ENCODE assay signal across 8 mouse cellular contexts in the genomic region with DNA sequence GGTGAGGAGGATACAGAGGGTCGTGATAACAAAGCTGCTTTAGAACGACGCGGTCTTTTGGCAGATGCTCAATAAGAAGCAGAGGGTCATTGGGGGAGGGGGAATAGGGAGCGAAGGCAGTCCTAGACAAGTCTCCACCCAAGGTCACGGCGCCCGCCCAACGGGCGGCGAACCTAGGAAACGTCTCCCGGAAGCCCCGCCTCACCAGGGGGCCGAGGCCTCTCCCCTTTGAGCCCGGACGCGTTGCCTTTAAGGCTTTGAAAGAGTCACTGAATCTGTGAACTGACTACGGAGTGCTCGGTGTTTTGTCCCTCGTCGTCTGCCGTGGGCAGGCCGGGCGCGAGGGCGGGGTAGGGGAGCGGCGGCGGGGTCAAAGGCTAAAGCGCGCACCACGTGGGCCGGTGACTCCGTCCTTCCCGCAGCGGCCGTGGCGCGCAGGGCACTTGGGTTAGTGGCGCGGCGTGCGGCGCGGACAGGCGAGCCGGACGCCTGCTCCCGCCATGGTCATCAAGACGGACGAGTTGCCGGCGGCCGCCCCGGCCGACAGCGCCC. TPM values are rescaled to one million over a fixed set of nuclear protein-coding genes. Genes with fewer than 3 reads are reported as not detected.
DNase-seq lines count a peak whose midpoint lies in the region; ATAC-seq and TF ChIP-seq lines count a peak whose summit lies in the region.

A gene (plus strand): TSS at position 401 of the 552 bp plus-strand sequence.

- ATAC-seq in kidney, embryonic 14.5 days (ENCODE audit: low FRiP score, low TSS enrichment) = peak; percentile 94
- ATAC-seq in limb, embryonic 15.5 days (ENCODE audit: insufficient number of reproducible peaks, low FRiP score, low TSS enrichment, low read depth) = peak; percentile 90

- H3K9ac ChIP-seq in kidney, embryonic 14.5 days (ENCODE audit: low read depth, low read length) = peak within 1 kb of the TSS; percentile 90
- peak within 1 kb of the TSS; percentile 91 for H3K9ac ChIP-seq in limb, embryonic 15.5 days

- peaks cover 46% of the 10 kb centered on the region for H3K4me1 ChIP-seq in bone marrow macrophage, adult 2 months (ENCODE audit: control insufficient read depth, insufficient read depth, low read length)
- H3K4me1 ChIP-seq in embryonic fibroblast, embryonic 13.5 days (ENCODE audit: control insufficient read depth, insufficient read depth, low read length) = peaks cover 7% of the 10 kb centered on the region; the same call in 1 of the 2 replicates
- peaks cover 39% of the 10 kb centered on the region for H3K4me1 ChIP-seq in kidney, embryonic 14.5 days (ENCODE audit: control insufficient read depth, insufficient read depth, low read length)
- H3K4me1 ChIP-seq in limb, embryonic 15.5 days = peaks cover 39% of the 10 kb centered on the region

- H3K27me3 ChIP-seq in kidney, embryonic 14.5 days (ENCODE audit: control insufficient read depth, insufficient read depth, low read length) = no peaks in the 10 kb centered on the region
- no peaks in the 10 kb centered on the region for H3K27me3 ChIP-seq in limb, embryonic 15.5 days

- under 1% methylated on average over 58 of the region's 58 CpGs for WGBS in kidney, embryonic 14.5 days
- WGBS in limb, embryonic 15.5 days = under 1% methylated on average over 55 of the region's 58 CpGs

- DNase-seq in A20 (ENCODE audit: low read depth, low spot score) = peak; percentile 98
- peak; percentile 98 for DNase-seq in heart, adult 9 months (ENCODE audit: low spot score in 2 of 2)
- peak; percentile 88 to 93 for DNase-seq in monocyte, adult 2 months (ENCODE audit: low read depth in 1 of 2, low spot score in 2 of 2)
- DNase-seq in spleen, postnatal 36 days (ENCODE audit: low spot score in 2 of 2) = peak; percentile 98

- peak within 1 kb of the TSS; percentile 94 for H3K4me3 ChIP-seq in bone marrow macrophage, adult 2 months (ENCODE audit: insufficient read depth, low read length)
- peak within 1 kb of the TSS; percentile 87 for H3K4me3 ChIP-seq in embryonic fibroblast, embryonic 13.5 days (ENCODE audit: insufficient read depth, low read length)
- peak within 1 kb of the TSS; percentile 98 for H3K4me3 ChIP-seq in kidney, embryonic 14.5 days (ENCODE audit: low read length)
- peak within 1 kb of the TSS; percentile 100 for H3K4me3 ChIP-seq in limb, embryonic 15.5 days

- no peaks in the 10 kb centered on the region for H3K36me3 ChIP-seq in kidney, embryonic 14.5 days (ENCODE audit: control insufficient read depth, insufficient read depth, low read length)
- H3K36me3 ChIP-seq in limb, embryonic 15.5 days = 0 out of 2 replicates have a peak, but pooled peaks cover 7% of the 10 kb centered on the region

- no peak for TF ChIP-seq CTCF in bone marrow macrophage, adult 2 months (IDR thresholded peaks at IDR 0.05; ENCODE audit: low read depth, low read length)
- no peak for TF ChIP-seq CTCF in embryonic fibroblast, embryonic 13.5 days (IDR thresholded peaks at IDR 0.05; ENCODE audit: borderline replicate concordance, insufficient read depth, low read length)

- H3K27ac ChIP-seq in bone marrow macrophage, adult 2 months (ENCODE audit: insufficient read depth, low read depth, low read length) = peak within 1 kb of the TSS; percentile 94
- peak within 1 kb of the TSS; percentile 49 for H3K27ac ChIP-seq in embryonic fibroblast, embryonic 13.5 days (ENCODE audit: insufficient read depth, low read length)
- peak within 1 kb of the TSS; percentile 81 for H3K27ac ChIP-seq in kidney, embryonic 14.5 days (ENCODE audit: low read depth, low read length)
- peak within 1 kb of the TSS; percentile 77 for H3K27ac ChIP-seq in limb, embryonic 15.5 days

- TF ChIP-seq POLR2A in bone marrow macrophage, adult 2 months (IDR thresholded peaks at IDR 0.05; ENCODE audit: borderline replicate concordance, low read depth, low read length) = no peak
- peak; percentile 64 for TF ChIP-seq POLR2A in embryonic fibroblast, embryonic 13.5 days (IDR thresholded peaks at IDR 0.05; ENCODE audit: low read depth, low read length)

- no peaks in the 10 kb centered on the region for H3K9me3 ChIP-seq in kidney, embryonic 14.5 days (ENCODE audit: control insufficient read depth, low read length)
- no peaks in the 10 kb centered on the region for H3K9me3 ChIP-seq in limb, embryonic 15.5 days

- H3K4me2 ChIP-seq in kidney, embryonic 14.5 days (replicated peaks; ENCODE audit: low read depth, low read length) = peak within 1 kb of the TSS; percentile 90
- H3K4me2 ChIP-seq in limb, embryonic 15.5 days = peak within 1 kb of the TSS; percentile 84

RNA-seq across cellular contexts. Expression of the gene that starts here (rescaled TPM):
- 13.5 and 14.5 TPM in 2 replicates for polyA plus RNA-seq in bone marrow macrophage, adult 2 months (2012; ENCODE audit: insufficient read depth, insufficient read length, missing spikeins)
- polyA plus RNA-seq in embryonic fibroblast, embryonic 13.5 days (2011; ENCODE audit: insufficient read length, low read depth, missing spikeins) = 32.6 and 36.4 TPM in 2 replicates
- polyA plus RNA-seq in kidney, embryonic 14.5 days (2014; fragmentation: Nextera tagmentation; extraction: Ambion mirVana) = 15.2 and 28.2 TPM in 2 replicates
- polyA plus RNA-seq in limb, embryonic 15.5 days (2015; fragmentation: Nextera tagmentation; extraction: Ambion mirVana) = 23.9 and 24.7 TPM in 2 replicates

Comparison
In these comparisons a context has a peak if more than half of its experiments do, and no peak if none do; other contexts are left out.
1. Peak in every context shown above with its lines: DNase-seq, ATAC-seq, H3K4me3 ChIP-seq and H3K27ac ChIP-seq.